Comparison of ENCODE assay signal across 8 mouse cellular contexts in genomic region chr4:116175711-116176542, GRCm38 (mm10). TPM values are rescaled to one million over a fixed set of nuclear protein-coding genes. Genes with fewer than 3 reads are reported as not detected.
DNase-seq lines count a peak whose midpoint lies in the region; ATAC-seq and TF ChIP-seq lines count a peak whose summit lies in the region.
"Had no signal": no experiment of that assay in that cellular context is flagged by ENCODE, and none has a peak within 500 bp of the region (broad histone marks: within the 10 kb centered on the region; RNA-seq: fewer than 3 reads in every experiment).

No protein-coding gene starts in this region.

- H3K27ac ChIP-seq in spleen, adult 2 months (ENCODE audit: insufficient read depth, low read length): peak overlapping the region; percentile 37; the same call in 1 of the 2 replicates
- peak overlapping the region; percentile 19; the same call in 1 of the 2 replicates for H3K27ac ChIP-seq in hindbrain, embryonic 12.5 days
- H3K27ac ChIP-seq in lung, embryonic 16.5 days (ENCODE audit: low read length): peak overlapping the region; percentile 93
- H3K27ac ChIP-seq in stomach, postnatal 0 days (replicated peaks): peak overlapping the region; percentile 85

- WGBS in spleen, adult 2 months: 37% methylated on average over 7 of the region's 7 CpGs
- 71% methylated on average over 7 of the region's 7 CpGs for WGBS in hindbrain, embryonic 12.5 days
- 37% methylated on average over 7 of the region's 7 CpGs for WGBS in lung, embryonic 16.5 days
- 43% methylated on average over 7 of the region's 7 CpGs for WGBS in stomach, postnatal 0 days

- no peaks in the 10 kb centered on the region for H3K9me3 ChIP-seq in hindbrain, embryonic 12.5 days (replicated peaks)
- H3K9me3 ChIP-seq in lung, embryonic 16.5 days (ENCODE audit: control insufficient read depth, low read length): no peaks in the 10 kb centered on the region
- no peaks in the 10 kb centered on the region for H3K9me3 ChIP-seq in stomach, postnatal 0 days (ENCODE audit: control insufficient read depth, low read length)

- DNase-seq in spleen, adult 2 months (ENCODE audit: low read depth in 1 of 2, low spot score in 2 of 2): no peak
- no peak for DNase-seq in spleen, adult 18-20 months
- DNase-seq in cerebellum, postnatal 36 days: peak; percentile 68 to 79
- DNase-seq in stomach, postnatal 0 days (ENCODE audit: low spot score): peak; percentile 56
- no peak for DNase-seq in urinary bladder, postnatal 25 days (ENCODE audit: low spot score)

- H3K27me3 ChIP-seq in spleen, adult 2 months (ENCODE audit: control insufficient read depth, insufficient read depth, low read length): no peaks in the 10 kb centered on the region
- no peaks in the 10 kb centered on the region for H3K27me3 ChIP-seq in hindbrain, embryonic 12.5 days
- H3K27me3 ChIP-seq in lung, embryonic 16.5 days (ENCODE audit: control insufficient read depth, insufficient read depth, low read depth, low read length): no peaks in the 10 kb centered on the region
- no peaks in the 10 kb centered on the region for H3K27me3 ChIP-seq in stomach, postnatal 0 days (ENCODE audit: control insufficient read depth, insufficient read depth, low read length)

- H3K36me3 ChIP-seq in spleen, adult 2 months (ENCODE audit: control insufficient read depth, insufficient read depth, low read length): no peaks in the 10 kb centered on the region
- no peaks in the 10 kb centered on the region for H3K36me3 ChIP-seq in hindbrain, embryonic 12.5 days
- no peaks in the 10 kb centered on the region for H3K36me3 ChIP-seq in lung, embryonic 16.5 days (ENCODE audit: control insufficient read depth, insufficient read depth, low read length)
- H3K36me3 ChIP-seq in stomach, postnatal 0 days (ENCODE audit: control insufficient read depth, insufficient read depth, low read length): no peaks in the 10 kb centered on the region

- TF ChIP-seq POLR2A in spleen, adult 2 months (IDR thresholded peaks at IDR 0.05; ENCODE audit: low read depth, low read length): no peak

- TF ChIP-seq CTCF in spleen, adult 2 months (IDR thresholded peaks at IDR 0.05; ENCODE audit: extremely low read depth, insufficient read depth, insufficient read length, insufficient replicate concordance): no peak
- TF ChIP-seq CTCF in stomach, postnatal 0 days (IDR thresholded peaks at IDR 0.05; ENCODE audit: low read depth): no peak

- TF ChIP-seq EP300 in stomach, postnatal 0 days (optimal IDR thresholded peaks at IDR 0.05): no peak

- no peak for ATAC-seq in hindbrain, embryonic 12.5 days (ENCODE audit: low FRiP score)
- ATAC-seq in lung, embryonic 16.5 days (ENCODE audit: low read depth): no peak
- ATAC-seq in stomach, postnatal 0 days (ENCODE audit: low FRiP score, low TSS enrichment): peak; percentile 83

- peaks cover 17% of the 10 kb centered on the region; the same call in 1 of the 2 replicates for H3K4me1 ChIP-seq in spleen, adult 2 months (ENCODE audit: control insufficient read depth, insufficient read depth, insufficient read length)
- peaks cover 20% of the 10 kb centered on the region for H3K4me1 ChIP-seq in hindbrain, embryonic 12.5 days
- H3K4me1 ChIP-seq in lung, embryonic 16.5 days (replicated peaks; ENCODE audit: control insufficient read depth, insufficient read depth, low read length): peaks cover 33% of the 10 kb centered on the region
- peaks cover 15% of the 10 kb centered on the region for H3K4me1 ChIP-seq in stomach, postnatal 0 days (replicated peaks; ENCODE audit: control insufficient read depth, insufficient read depth)

- no peak overlapping the region for H3K4me3 ChIP-seq in spleen, adult 2 months (ENCODE audit: extremely low read depth, insufficient read depth, insufficient read length)
- H3K4me3 ChIP-seq in hindbrain, embryonic 12.5 days: no peak overlapping the region
- peak overlapping the region; percentile 23 for H3K4me3 ChIP-seq in lung, embryonic 16.5 days (ENCODE audit: low read length)
- H3K4me3 ChIP-seq in stomach, postnatal 0 days (ENCODE audit: low read depth, low read length): no peak overlapping the region
- H3K4me3 ChIP-seq: erythroblast, embryonic 14.5 days had no signal

- no peak overlapping the region for H3K9ac ChIP-seq in hindbrain, embryonic 12.5 days
- H3K9ac ChIP-seq in lung, embryonic 16.5 days (ENCODE audit: low read length): peak overlapping the region; percentile 50
- H3K9ac ChIP-seq in stomach, postnatal 0 days (ENCODE audit: low read length): peak overlapping the region; percentile 43

- H3K4me2 ChIP-seq in hindbrain, embryonic 12.5 days (replicated peaks): no peak overlapping the region
- H3K4me2 ChIP-seq in lung, embryonic 16.5 days (ENCODE audit: low read depth, low read length): peak overlapping the region; percentile 40
- H3K4me2 ChIP-seq in stomach, postnatal 0 days (replicated peaks; ENCODE audit: low read depth): peak overlapping the region; percentile 44

RNA-seq across cellular contexts. Expression of gene Gm49337, which starts 2.7 kb away (rescaled TPM):
- polyA plus RNA-seq in spleen, adult 2 months (2012; rRNA removed): not detected in 2 replicates
- polyA plus RNA-seq in hindbrain, embryonic 12.5 days (2016; fragmentation: Nextera tagmentation; extraction: Ambion mirVana): not detected in 2 replicates
- polyA plus RNA-seq in lung, embryonic 16.5 days (2015; fragmentation: Nextera tagmentation; extraction: Ambion mirVana): not detected in 2 replicates
- not detected in 2 replicates for polyA plus RNA-seq in stomach, postnatal 0 days (2015; fragmentation: Nextera tagmentation; extraction: Ambion mirVana)
- polyA plus RNA-seq: erythroblast, embryonic 14.5 days had no signal

RNA-seq across cellular contexts. Expression of gene 1700042G07Rik, which starts 2.8 kb away (rescaled TPM):
- not detected in 2 replicates for polyA plus RNA-seq in spleen, adult 2 months (2012; rRNA removed)
- not detected in 2 replicates for polyA plus RNA-seq in hindbrain, embryonic 12.5 days (2016; fragmentation: Nextera tagmentation; extraction: Ambion mirVana)
- not detected in 2 replicates for polyA plus RNA-seq in lung, embryonic 16.5 days (2015; fragmentation: Nextera tagmentation; extraction: Ambion mirVana)
- polyA plus RNA-seq in stomach, postnatal 0 days (2015; fragmentation: Nextera tagmentation; extraction: Ambion mirVana): not detected in 2 replicates
- polyA plus RNA-seq: erythroblast, embryonic 14.5 days had no signal

RNA-seq across cellular contexts. Expression of gene Tspan1, which starts 8.5 kb away (rescaled TPM):
- 0.04 TPM in 1 of 2 replicates, not detected in the other for polyA plus RNA-seq in spleen, adult 2 months (2012; rRNA removed)
- polyA plus RNA-seq in hindbrain, embryonic 12.5 days (2016; fragmentation: Nextera tagmentation; extraction: Ambion mirVana): 0.17 TPM in 1 of 2 replicates, not detected in the other
- polyA plus RNA-seq in lung, embryonic 16.5 days (2015; fragmentation: Nextera tagmentation; extraction: Ambion mirVana): 22.6 and 25.9 TPM in 2 replicates
- polyA plus RNA-seq in stomach, postnatal 0 days (2015; fragmentation: Nextera tagmentation; extraction: Ambion mirVana): 319 and 330 TPM in 2 replicates
- polyA plus RNA-seq: erythroblast, embryonic 14.5 days had no signal

RNA-seq across cellular contexts. Expression of gene Lurap1, which starts 24.8 kb away (rescaled TPM):
- polyA plus RNA-seq in spleen, adult 2 months (2012; rRNA removed): 0.81 and 1.8 TPM in 2 replicates
- 1.6 and 2.2 TPM in 2 replicates for polyA plus RNA-seq in hindbrain, embryonic 12.5 days (2016; fragmentation: Nextera tagmentation; extraction: Ambion mirVana)
- 3.6 and 3.7 TPM in 2 replicates for polyA plus RNA-seq in lung, embryonic 16.5 days (2015; fragmentation: Nextera tagmentation; extraction: Ambion mirVana)
- polyA plus RNA-seq in stomach, postnatal 0 days (2015; fragmentation: Nextera tagmentation; extraction: Ambion mirVana): 1.2 and 1.6 TPM in 2 replicates
- polyA plus RNA-seq: erythroblast, embryonic 14.5 days had no signal

RNA-seq across cellular contexts. Expression of gene Pik3r3, which starts 45.5 kb away (rescaled TPM):
- 3.5 and 4.4 TPM in 2 replicates for polyA plus RNA-seq in spleen, adult 2 months (2012; rRNA removed)
- polyA plus RNA-seq in hindbrain, embryonic 12.5 days (2016; fragmentation: Nextera tagmentation; extraction: Ambion mirVana): 108 and 113 TPM in 2 replicates
- polyA plus RNA-seq in lung, embryonic 16.5 days (2015; fragmentation: Nextera tagmentation; extraction: Ambion mirVana): 23.6 and 25.3 TPM in 2 replicates
- polyA plus RNA-seq in stomach, postnatal 0 days (2015; fragmentation: Nextera tagmentation; extraction: Ambion mirVana): 6.4 and 6.8 TPM in 2 replicates

Comparison
In these comparisons a context has a peak if more than half of its experiments do, and no peak if none do; other contexts are left out.
1. DNase-seq: peak in cerebellum, postnatal 36 days (2 of 2) and stomach, postnatal 0 days (single experiment); none in spleen, adult 2 months (0 of 2), spleen, adult 18-20 months (0 of 2) and urinary bladder, postnatal 25 days (single experiment).
2. H3K27ac ChIP-seq: peak in every context shown above with its lines; median percentile 93 in lung, embryonic 16.5 days; 85 in stomach, postnatal 0 days; 37 in spleen, adult 2 months; 19 in hindbrain, embryonic 12.5 days.
3. RNA of gene Tspan1, which starts 8.5 kb away (polyA plus RNA-seq): 319 to 330 TPM in stomach, postnatal 0 days and 22.6 to 25.9 TPM in lung, embryonic 16.5 days; 0.17 TPM in hindbrain, embryonic 12.5 days and 0.04 TPM in spleen, adult 2 months; every median in the first group is over 10 times any median in the second.